In genomic region chr16:35159991-35160390, GRCm38 (mm10) we compare ENCODE assay signal across 12 mouse cellular contexts. TPM values are rescaled to one million over a fixed set of nuclear protein-coding genes. Genes with fewer than 3 reads are reported as not detected.
DNase-seq lines count a peak whose midpoint lies in the region; ATAC-seq lines count a peak whose summit lies in the region.
"Had no signal": no experiment of that assay in that cellular context is flagged by ENCODE, and none has a peak within 500 bp of the region (broad histone marks: within the 10 kb centered on the region; RNA-seq: fewer than 3 reads in every experiment).

No protein-coding gene starts in this region.

- H3K4me2 ChIP-seq in heart, embryonic 16.5 days (ENCODE audit: low read depth, low read length): peak overlapping the region; percentile 93
- peak overlapping the region; percentile 79 for H3K4me2 ChIP-seq in midbrain, embryonic 14.5 days (ENCODE audit: low read length)
- H3K4me2 ChIP-seq in intestine, embryonic 16.5 days (ENCODE audit: low read depth, low read length): no peak overlapping the region

- no peak overlapping the region for H3K4me3 ChIP-seq in heart, embryonic 16.5 days (ENCODE audit: low read length)
- H3K4me3 ChIP-seq in heart, embryonic 10.5 days: no peak overlapping the region
- no peak overlapping the region for H3K4me3 ChIP-seq in midbrain, embryonic 14.5 days (replicated peaks; ENCODE audit: low read depth, low read length)
- H3K4me3 ChIP-seq in intestine, embryonic 16.5 days (ENCODE audit: low read length): no peak overlapping the region

- no peak for ATAC-seq in heart, embryonic 16.5 days (replicated peaks; ENCODE audit: extremely low read depth, insufficient read depth, low FRiP score)
- no peak for ATAC-seq in midbrain, embryonic 14.5 days (ENCODE audit: low FRiP score, low TSS enrichment)
- no peak for ATAC-seq in erythroblast, adult 5-6 weeks (replicated peaks; ENCODE audit: low FRiP score, poor library complexity, severe bottlenecking)
- ATAC-seq in intestine, embryonic 16.5 days: no peak

- 0 out of 2 replicates have a peak overlapping the region, but pooled peaks have one; percentile 2 for H3K9ac ChIP-seq in heart, embryonic 16.5 days (ENCODE audit: low read length)
- no peak overlapping the region for H3K9ac ChIP-seq in midbrain, embryonic 14.5 days (replicated peaks; ENCODE audit: low read length)
- no peak overlapping the region for H3K9ac ChIP-seq in intestine, embryonic 16.5 days (ENCODE audit: low read depth, low read length)

- no peaks in the 10 kb centered on the region for H3K9me3 ChIP-seq in heart, embryonic 16.5 days (replicated peaks; ENCODE audit: control insufficient read depth, low read length)
- H3K9me3 ChIP-seq in heart, embryonic 10.5 days: no peaks in the 10 kb centered on the region
- no peaks in the 10 kb centered on the region for H3K9me3 ChIP-seq in midbrain, embryonic 14.5 days (ENCODE audit: control insufficient read depth, low read length)
- H3K9me3 ChIP-seq in intestine, embryonic 16.5 days (ENCODE audit: control insufficient read depth, low read length): no peaks in the 10 kb centered on the region

- intact Hi-C loops in gastrocnemius, postnatal 14 days (cut with DNase I; ENCODE audit: low total_unique reads): loop anchor here (5.0 kb wide), 1 partner anchor 48 kb away; no protein-coding TSS in a partner anchor

- H3K36me3 ChIP-seq in heart, embryonic 16.5 days (ENCODE audit: control insufficient read depth, insufficient read depth): no peaks in the 10 kb centered on the region
- H3K36me3 ChIP-seq in heart, embryonic 10.5 days: no peaks in the 10 kb centered on the region
- H3K36me3 ChIP-seq in midbrain, embryonic 14.5 days (ENCODE audit: control insufficient read depth, insufficient read depth, low read length): no peaks in the 10 kb centered on the region
- no peaks in the 10 kb centered on the region for H3K36me3 ChIP-seq in intestine, embryonic 16.5 days (ENCODE audit: control insufficient read depth, insufficient read depth, low read length)

- WGBS in heart, embryonic 16.5 days: 61% methylated on average over 4 of the region's 4 CpGs
- 78% methylated on average over 4 of the region's 4 CpGs for WGBS in heart, embryonic 10.5 days
- 57% methylated on average over 4 of the region's 4 CpGs for WGBS in midbrain, embryonic 14.5 days
- WGBS in intestine, embryonic 16.5 days: 68% methylated on average over 4 of the region's 4 CpGs

- no peak for DNase-seq in heart, embryonic 10.5 days (ENCODE audit: low spot score)
- DNase-seq in right cerebral cortex, adult 2 months (ENCODE audit: low spot score in 2 of 2): peak; percentile 64 to 67
- no peak for DNase-seq in right cerebral cortex, postnatal 4 days
- peak; percentile 82 for DNase-seq in midbrain, embryonic 14.5 days
- DNase-seq in gastrocnemius, postnatal 14 days: no peak
- DNase-seq: cerebellum, postnatal 14 days; kidney, adult 8-10 months; lung, adult 18-20 months had no signal

- peaks cover 14% of the 10 kb centered on the region for H3K27me3 ChIP-seq in heart, embryonic 16.5 days (ENCODE audit: control insufficient read depth, insufficient read depth, low read length)
- peaks cover 38% of the 10 kb centered on the region for H3K27me3 ChIP-seq in heart, embryonic 10.5 days (ENCODE audit: insufficient read depth, poor library complexity, severe bottlenecking)
- H3K27me3 ChIP-seq in midbrain, embryonic 14.5 days (ENCODE audit: control insufficient read depth, insufficient read depth, low read length): peaks cover 12% of the 10 kb centered on the region; the same call in 1 of the 2 replicates
- peaks cover 27% of the 10 kb centered on the region for H3K27me3 ChIP-seq in intestine, embryonic 16.5 days (replicated peaks; ENCODE audit: control insufficient read depth, insufficient read depth, low read length)

- H3K4me1 ChIP-seq in heart, embryonic 16.5 days (ENCODE audit: control insufficient read depth, insufficient read depth, low read length): peaks cover 37% of the 10 kb centered on the region
- H3K4me1 ChIP-seq in heart, embryonic 10.5 days: peaks cover 63% of the 10 kb centered on the region
- peaks cover 63% of the 10 kb centered on the region for H3K4me1 ChIP-seq in midbrain, embryonic 14.5 days (ENCODE audit: control insufficient read depth, insufficient read depth, low read length)
- peaks cover 22% of the 10 kb centered on the region; the same call in 1 of the 2 replicates for H3K4me1 ChIP-seq in intestine, embryonic 16.5 days (ENCODE audit: control insufficient read depth, insufficient read depth, low read length)

- H3K27ac ChIP-seq in heart, embryonic 16.5 days (ENCODE audit: low read length): peak overlapping the region; percentile 53; the same call in 1 of the 2 replicates
- H3K27ac ChIP-seq in heart, embryonic 10.5 days: no peak overlapping the region
- no peak overlapping the region; the same call in 1 of the 2 replicates for H3K27ac ChIP-seq in midbrain, embryonic 14.5 days (replicated peaks; ENCODE audit: low read depth, low read length)
- no peak overlapping the region for H3K27ac ChIP-seq in intestine, embryonic 16.5 days (ENCODE audit: low read length)

RNA-seq across cellular contexts. Expression of gene Adcy5, which starts 5.3 kb away (rescaled TPM):
- polyA plus RNA-seq in heart, embryonic 16.5 days (2015; fragmentation: Nextera tagmentation; extraction: Ambion mirVana): 9.2 and 10.3 TPM in 2 replicates
- polyA plus RNA-seq in heart, embryonic 10.5 days (2016; fragmentation: Nextera tagmentation; extraction: Ambion mirVana): 3.8 and 5.1 TPM in 2 replicates
- polyA plus RNA-seq in midbrain, embryonic 14.5 days (2014; fragmentation: Nextera tagmentation; extraction: Ambion mirVana): 8.4 and 8.7 TPM in 2 replicates
- total RNA-seq in erythroblast, adult 5-6 weeks (2015; ENCODE audit: low replicate concordance): not detected in 2 replicates
- under 0.01 TPM in 1 of 2 replicates, not detected in the other for total RNA-seq in erythroblast, adult 5-6 weeks (2017; ENCODE audit: low replicate concordance)
- 1 to 10 TPM; 2.1 to 2.4 TPM for total RNA-seq in gastrocnemius, postnatal 14 days (2021)
- polyA plus RNA-seq in intestine, embryonic 16.5 days (2015; fragmentation: Nextera tagmentation; extraction: Ambion mirVana): 1.9 and 2.0 TPM in 2 replicates
- total RNA-seq: granulocyte monocyte progenitor cell, adult 5-6 weeks had no signal

Comparison
In these comparisons a context has a peak if more than half of its experiments do, and no peak if none do; other contexts are left out.
1. DNase-seq: peak in right cerebral cortex, adult 2 months (2 of 2) and midbrain, embryonic 14.5 days (single experiment); none in heart, embryonic 10.5 days (single experiment), right cerebral cortex, postnatal 4 days (single experiment) and gastrocnemius, postnatal 14 days (single experiment).